Mouse (Mus musculus) CH12.LX (cell line): Measurements from ENCODE around the gene Abraxas2. TPM values are rescaled to one million over a fixed set of nuclear protein-coding genes. Genes with fewer than 3 reads are reported as not detected.

Source experiments
- DNase-seq: peaks from one replicate; pipeline ENCODE4 v3.0.0-alpha.2; 2013; ENCODE audit errors: extremely low read depth
- H3K27ac ChIP-seq: 2 replicates; pipeline ENCODE4 v1.5.1; 2012; ENCODE audit warnings: low read depth, mild to moderate bottlenecking, control low read depth, moderate library complexity; ENCODE audit not compliant: insufficient read depth
- H3K27me3 ChIP-seq: replicated peaks from 2 replicates; pipeline ENCODE3; 2012; ENCODE audit warnings: inconsistent platforms
- H3K36me3 ChIP-seq, 2 experiments: replicated peaks in 1 of 2; 2 replicates each; pipeline versions ENCODE3 to v1.6.1; 2012; ENCODE audit warnings: inconsistent platforms in 1 of 2, low read length in 1 of 2, mild to moderate bottlenecking in 1 of 2, mixed read lengths in 1 of 2, moderate library complexity in 1 of 2; ENCODE audit not compliant: control insufficient read depth in 1 of 2, insufficient read depth in 1 of 2
- H3K4me1 ChIP-seq, 2 experiments: 2 replicates each; pipeline ENCODE4 v1.6.1; 2012; ENCODE audit warnings: inconsistent platforms in 1 of 2, moderate library complexity in 1 of 2; ENCODE audit not compliant: insufficient read depth in 2 of 2, control insufficient read depth in 1 of 2
- H3K4me2 ChIP-seq: 2 replicates; pipeline ENCODE4 v1.6.1; 2012; ENCODE audit warnings: low read depth, mild to moderate bottlenecking, control low read depth; ENCODE audit not compliant: poor library complexity, insufficient read depth, severe bottlenecking
- H3K4me3 ChIP-seq, 3 experiments: fragments of 150-350 bp in 1 of 3; sonication (generic) in 1 of 3; replicated peaks in 1 of 3; 2 replicates each; pipeline versions ENCODE3 to v1.5.1; 2011 to 2012; ENCODE audit warnings: low read depth in 2 of 3, low read length in 2 of 3, mild to moderate bottlenecking in 2 of 3, moderate library complexity in 2 of 3, control low read depth in 1 of 3, improper control_type of control experiment in 1 of 3, inconsistent platforms in 1 of 3, mixed read lengths in 1 of 3; ENCODE audit not compliant: poor library complexity in 1 of 3
- H3K79me2 ChIP-seq: replicated peaks from 2 replicates; pipeline ENCODE4 v1.6.1; 2012; ENCODE audit warnings: mild to moderate bottlenecking, moderate library complexity; ENCODE audit not compliant: control insufficient read depth, poor library complexity, insufficient read depth, severe bottlenecking; ENCODE audit errors: extremely low read depth
- H3K9ac ChIP-seq: 2 replicates; pipeline ENCODE4 v1.6.1; 2012; ENCODE audit warnings: low read depth, mild to moderate bottlenecking, control low read depth, moderate library complexity; ENCODE audit not compliant: insufficient read depth
- H3K9me3 ChIP-seq: replicated peaks from 2 replicates; pipeline ENCODE3; 2012; ENCODE audit warnings: low read length, inconsistent platforms, mixed read lengths
- CHD2 ChIP-seq: IDR thresholded peaks from 2 replicates; pipeline ENCODE4 v1.6.1; 2011; ENCODE audit warnings: low read length, improper control_type of control experiment
- CTCF ChIP-seq, 2 experiments: IDR thresholded peaks in 1 of 2; conservative IDR thresholded peaks in 1 of 2; 2 replicates each; pipeline ENCODE4 v1.5.1; 2011 to 2012; ENCODE audit warnings: low read depth in 2 of 2, low read length in 2 of 2, improper control_type of control experiment in 1 of 2, inconsistent platforms in 1 of 2, mild to moderate bottlenecking in 1 of 2, moderate library complexity in 1 of 2
- ELF1 ChIP-seq: IDR thresholded peaks from 2 replicates; pipeline ENCODE4 v1.6.1; 2014; ENCODE audit warnings: low read depth, mild to moderate bottlenecking, inconsistent platforms, low read length, improper control_type of control experiment
- EP300 ChIP-seq: IDR thresholded peaks from 2 replicates; pipeline ENCODE4 v1.6.1; 2011; ENCODE audit warnings: low read length, improper control_type of control experiment
- HCFC1 ChIP-seq: IDR thresholded peaks from 2 replicates; pipeline ENCODE4 v1.6.1; 2012; ENCODE audit warnings: low read depth, mild to moderate bottlenecking, inconsistent platforms, low read length, improper control_type of control experiment
- IRF4 ChIP-seq: IDR thresholded peaks from 2 replicates; pipeline ENCODE4 v1.6.1; 2014; ENCODE audit warnings: low read depth, mild to moderate bottlenecking, inconsistent platforms, low read length, improper control_type of control experiment
- KAT2A ChIP-seq: IDR thresholded peaks from 2 replicates; pipeline ENCODE4 v1.6.1; 2012; ENCODE audit warnings: low read length, improper control_type of control experiment, inconsistent platforms; ENCODE audit not compliant: insufficient replicate concordance
- MAFK ChIP-seq: IDR thresholded peaks from 2 replicates; pipeline ENCODE4 v1.6.1; 2011; ENCODE audit warnings: low read length, improper control_type of control experiment; ENCODE audit not compliant: insufficient replicate concordance
- MAX ChIP-seq: IDR thresholded peaks from 2 replicates; pipeline ENCODE4 v1.6.1; 2011; ENCODE audit warnings: low read length, improper control_type of control experiment
- MXI1 ChIP-seq: IDR thresholded peaks from 2 replicates; pipeline ENCODE4 v1.6.1; 2011; ENCODE audit warnings: mild to moderate bottlenecking, low read depth, low read length, improper control_type of control experiment
- MYC ChIP-seq: IDR thresholded peaks from 2 replicates; pipeline ENCODE4 v1.6.1; 2011; ENCODE audit warnings: low read depth, mild to moderate bottlenecking, improper control_type of control experiment, low read length
- NELFE ChIP-seq: IDR thresholded peaks from 2 replicates; pipeline ENCODE4 v1.6.1; 2011; ENCODE audit warnings: low read depth, low read length, improper control_type of control experiment
- NRF1 ChIP-seq: IDR thresholded peaks from 2 replicates; pipeline ENCODE4 v1.6.1; 2014; ENCODE audit warnings: low read depth, mild to moderate bottlenecking, inconsistent platforms, low read length, improper control_type of control experiment, moderate library complexity
- POLR2A ChIP-seq: IDR thresholded peaks from 2 replicates; pipeline ENCODE4 v1.6.1; 2011; ENCODE audit warnings: low read depth, mild to moderate bottlenecking, improper control_type of control experiment, low read length
- RCOR1 ChIP-seq: conservative IDR thresholded peaks from 2 replicates; pipeline ENCODE4 v1.6.1; 2012; ENCODE audit warnings: low read depth, mild to moderate bottlenecking, inconsistent platforms, low read length, improper control_type of control experiment
- SIN3A ChIP-seq: IDR thresholded peaks from 2 replicates; pipeline ENCODE4 v1.6.1; 2012; ENCODE audit warnings: low read length, improper control_type of control experiment, inconsistent platforms
- SMC3 ChIP-seq: IDR thresholded peaks from 2 replicates; pipeline ENCODE4 v1.6.1; 2011; ENCODE audit warnings: low read depth, low read length, improper control_type of control experiment
- TBP ChIP-seq: conservative IDR thresholded peaks from 2 replicates; pipeline ENCODE4 v1.6.1; 2011; ENCODE audit warnings: low read depth, low read length, improper control_type of control experiment
- TCF12 ChIP-seq: IDR thresholded peaks from 2 replicates; pipeline ENCODE4 v1.6.1; 2014; ENCODE audit warnings: low read depth, mild to moderate bottlenecking, inconsistent platforms, low read length, improper control_type of control experiment
- UBTF ChIP-seq: IDR thresholded peaks from 2 replicates; pipeline ENCODE4 v1.6.1; 2012; ENCODE audit warnings: low read depth, mild to moderate bottlenecking, inconsistent platforms, low read length, improper control_type of control experiment, moderate library complexity
- USF1 ChIP-seq: IDR thresholded peaks from 2 replicates; pipeline ENCODE4 v1.6.1; 2014; ENCODE audit warnings: low read depth, mild to moderate bottlenecking, inconsistent platforms, low read length, improper control_type of control experiment
- ZC3H11A ChIP-seq: IDR thresholded peaks from 2 replicates; pipeline ENCODE4 v1.6.1; 2012; ENCODE audit warnings: low read depth, mild to moderate bottlenecking, inconsistent platforms, low read length, improper control_type of control experiment
- dilution Hi-C: fragments of 300-500 bp; cut with MboI; formaldehyde crosslinking; loops from 2 replicates; pipeline ENCODE4 v1.14.3; 2020; ENCODE audit warnings: low sequenced_read_pairs; ENCODE audit not compliant: extremely low pct_unique_long_range_greater_than_20kb, extremely low pct_ligation_motif_present
- in situ Hi-C: fragments of 300-500 bp; cut with MboI; formaldehyde crosslinking; loops from 3 replicates; pipeline ENCODE4 v1.14.3; 2019; ENCODE audit warnings: low sequenced_read_pairs, low pct_ligation_motif_present, low pct_unique_long_range_greater_than_20kb, mixed read lengths
- polyA plus RNA-seq: library from polyadenylated mRNA; unstranded; fragments of >175 nt; gene quantifications from 2 replicates; pipeline ENCODE4 v1.2.1, GENCODE M21; 2012; ENCODE audit warnings: low read depth; ENCODE audit not compliant: insufficient read length
- total RNA-seq, 2 experiments: library from RNA; depleted of rRNA; stranded (reverse); fragments of 300-350 nt in 1 of 2; fragments of >200 nt in 1 of 2; gene quantifications; 2 replicates each; pipeline ENCODE4 v1.2.3; 2012 to 2014

Abraxas2 gene
- total and polyA plus RNA-seq, 3 experiments, result 20.1 to 28.4 (median 21.3) TPM

DNA sequence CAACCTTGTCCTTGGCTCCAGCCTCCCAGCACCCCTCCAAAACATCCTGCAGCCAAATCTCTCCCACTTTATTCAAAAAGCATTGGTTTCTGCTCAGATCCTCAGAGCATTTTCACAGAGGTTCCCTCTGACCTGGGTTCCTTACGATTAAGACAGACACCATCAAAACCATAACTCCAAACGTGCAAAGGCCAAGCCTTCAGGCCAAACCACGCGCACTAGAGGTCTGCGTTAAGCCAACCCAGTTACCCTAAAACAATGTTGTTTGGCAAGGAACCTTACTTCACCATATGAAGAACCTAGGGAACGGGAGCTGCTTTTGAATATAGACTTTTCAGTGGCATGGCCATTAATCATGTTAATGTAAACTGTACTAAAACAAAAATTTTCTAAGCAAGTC lies 49.3 kb upstream of the Abraxas2 start:
- Histone ChIP-seq H3K4me1 (peaks cover 18 to 71% of the 10 kb centered on the region in 2 experiments), H3K9ac (peak overlapping the region; percentile 74), H3K9me3 (no peaks in the 10 kb centered on the region), H3K27ac (peak overlapping the region; percentile 38; the same call in 1 of the 2 replicates), H3K36me3 (peaks cover 6 to 23% of the 10 kb centered on the region in 2 experiments), H3K27me3 (no peaks in the 10 kb centered on the region), H3K4me3 (peak overlapping the region in 1 of 3 experiments; percentile 33), H3K79me2 (peaks cover 75% of the 10 kb centered on the region), H3K4me2 (peak overlapping the region; percentile 96)
- DNase-seq, result no peak
- in situ Hi-C loops (loop anchor here (5.0 kb wide), 2 partner anchors 42 to 137 kb away; no protein-coding TSS in a partner anchor), dilution Hi-C loops (no loop called here)
- no peak for TF ChIP-seq UBTF
- 0 out of 2 replicates have a peak, but pooled peaks have one; percentile 27 for TF ChIP-seq MAX
- 0 out of 2 replicates have a peak, but pooled peaks have one; percentile 39 for TF ChIP-seq SIN3A

DNA sequence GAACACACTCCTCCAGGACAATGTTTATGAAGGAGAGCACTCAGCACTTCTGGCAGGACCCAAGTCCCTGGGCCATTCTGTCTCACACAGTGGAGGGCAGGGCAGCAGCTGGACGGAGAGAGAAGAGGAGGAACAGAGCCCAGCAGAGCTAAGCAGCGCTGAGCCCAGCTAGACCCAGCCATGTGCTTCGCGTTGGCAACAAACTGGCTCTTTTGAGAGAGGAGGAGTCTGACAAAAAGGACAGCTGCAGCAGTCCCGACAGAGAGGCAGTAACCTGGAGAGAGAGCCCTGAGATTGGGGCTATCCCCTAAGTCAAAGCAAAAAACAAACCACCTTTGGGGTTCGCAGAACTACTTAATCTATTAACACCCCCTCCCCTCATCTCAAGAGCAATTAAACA lies 48.7 kb upstream of the Abraxas2 start:
- Histone ChIP-seq H3K27ac (peak overlapping the region; percentile 87), H3K79me2 (peaks cover 70% of the 10 kb centered on the region), H3K4me2 (peak overlapping the region; percentile 96), H3K4me3 (no peak overlapping the region), H3K36me3 (peaks cover 6 to 19% of the 10 kb centered on the region in 2 experiments)
- DNase-seq, result no peak
- in situ Hi-C loops, result no loop called here
- peak; percentile 8; the same call in 1 of the 2 replicates for TF ChIP-seq TCF12
- peak; percentile 25; the same call in 1 of the 2 replicates for TF ChIP-seq MXI1
- no peak for TF ChIP-seq NELFE
- no peak for TF ChIP-seq KAT2A
- no peak for TF ChIP-seq MAFK
- TF ChIP-seq ELF1, result no peak
- TF ChIP-seq EP300, result no peak
- no peak for TF ChIP-seq ZC3H11A
- no peak for TF ChIP-seq HCFC1
- no peak for TF ChIP-seq CTCF (conservative IDR thresholded peaks at IDR 0.05 in 1 of 2, IDR thresholded peaks at IDR 0.05 in 1 of 2; ENCODE audit: low read depth in 2 of 2, low read length in 2 of 2)
- TF ChIP-seq MYC, result 0 out of 2 replicates have a peak, but pooled peaks have one; percentile 38
- peak; percentile 57; the same call in 1 of the 2 replicates for TF ChIP-seq MAX
- no peak for TF ChIP-seq POLR2A
- no peak for TF ChIP-seq IRF4
- no peak for TF ChIP-seq SMC3
- 0 out of 2 replicates have a peak, but pooled peaks have one; percentile 15 for TF ChIP-seq NRF1
- TF ChIP-seq TBP, result no peak
- TF ChIP-seq USF1, result no peak
- no peak for TF ChIP-seq RCOR1
- TF ChIP-seq CHD2, result no peak
- TF ChIP-seq UBTF, result peak; percentile 30; the same call in 1 of the 2 replicates
- no peak for TF ChIP-seq SIN3A
- TF ChIP-seq, all 38 proteins: peak for 6
- Histone ChIP-seq H3K4me1 (peaks cover 16 to 71% of the 10 kb centered on the region in 2 experiments), H3K9ac (peak overlapping the region; percentile 74), H3K27me3 (no peaks in the 10 kb centered on the region), H3K9me3 (no peaks in the 10 kb centered on the region)
- dilution Hi-C loops, result no loop called here
